Mouse (Mus musculus): ENCODE data around the gene Cdk2ap2.

DNA sequence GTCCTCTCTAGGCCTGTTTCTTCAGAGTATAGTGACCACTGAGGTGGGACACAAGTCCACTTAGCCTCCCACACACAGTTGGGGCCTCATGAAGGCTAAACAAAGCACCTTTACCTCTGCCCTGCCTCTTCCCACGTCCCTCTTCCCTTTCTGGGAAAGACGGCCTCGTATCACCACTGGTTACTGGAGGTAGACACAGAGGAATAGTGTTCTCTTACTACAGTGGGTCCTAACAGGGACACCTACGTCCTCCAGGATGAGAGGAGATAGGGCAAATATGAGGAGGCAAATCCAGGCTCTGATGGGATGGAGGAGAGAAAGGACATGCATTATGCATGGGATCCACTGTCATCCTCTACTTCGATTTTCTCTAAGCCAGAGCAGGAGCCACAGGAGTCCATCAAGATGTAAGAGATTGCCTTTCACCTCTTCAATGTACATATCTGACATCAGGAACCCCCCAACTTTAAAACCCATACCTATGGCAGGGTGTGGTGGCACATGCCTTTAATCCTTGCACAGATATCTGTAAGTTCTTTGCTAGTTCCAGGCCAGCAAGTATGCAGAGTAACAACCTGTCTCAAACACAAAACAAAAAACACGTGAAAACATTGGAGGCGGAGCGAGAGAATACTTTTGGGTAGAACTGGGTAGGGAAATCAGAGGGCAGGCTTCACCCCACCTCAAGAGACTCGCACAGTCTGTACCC, 51.0 kb downstream of the Cdk2ap2 start:
- TF ChIP-seq CTCF (IDR thresholded peaks at IDR 0.05; ENCODE audit: low read depth) (no peak), EP300 (IDR thresholded peaks at IDR 0.05; ENCODE audit: low read depth) (no peak)

Data from heart, postnatal 0 days (tissue).